24 mouse cellular contexts compared by ENCODE assay signal in the genomic region with DNA sequence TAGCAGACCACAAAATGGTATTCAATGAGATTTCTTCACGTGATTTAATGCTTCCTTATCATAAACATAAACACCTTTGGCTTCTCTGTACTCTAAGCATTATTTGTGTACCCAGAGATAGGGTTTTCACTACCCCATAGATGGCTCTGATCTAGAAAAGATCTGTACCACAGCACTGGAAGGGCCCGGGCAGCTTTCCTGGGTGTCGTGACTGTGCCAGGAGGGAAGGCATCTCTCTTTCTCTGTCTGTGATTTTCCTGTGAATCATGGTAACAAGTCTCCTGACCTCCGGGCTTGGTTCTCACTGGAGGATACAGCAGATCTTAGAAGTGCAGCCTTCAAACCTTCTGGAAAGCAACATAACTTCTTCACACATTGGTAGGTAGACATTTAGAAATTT.
DNase-seq lines count a peak whose midpoint lies in the region; ATAC-seq and TF ChIP-seq lines count a peak whose summit lies in the region.
"Had no signal": no experiment of that assay in that cellular context is flagged by ENCODE, and none has a peak within 500 bp of the region (broad histone marks: within the 10 kb centered on the region; RNA-seq: fewer than 3 reads in every experiment).

No protein-coding gene starts in this region.

- H3K27me3 ChIP-seq in cerebellum, adult 2 months (ENCODE audit: control insufficient read depth, insufficient read depth, low read length), result no peaks in the 10 kb centered on the region
- no peaks in the 10 kb centered on the region for H3K27me3 ChIP-seq in thymus, adult 2 months (ENCODE audit: control insufficient read depth, insufficient read depth, low read length)
- H3K27me3 ChIP-seq: embryonic facial prominence, embryonic 12.5 days; embryonic facial prominence, embryonic 15.5 days; heart, embryonic 12.5 days; heart, embryonic 15.5 days; hindbrain, embryonic 15.5 days; kidney, embryonic 15.5 days had no signal

- peak; percentile 47 to 58 for DNase-seq in cerebellum, adult 2 months
- peak; percentile 59 for DNase-seq in brain, adult 2 months (ENCODE audit: low read depth, low spot score)
- DNase-seq in cerebellum, adult 8-10 months, result peak; percentile 41
- DNase-seq in cerebellum, postnatal 25 days, result peak; percentile 44 to 59
- DNase-seq in left cerebral cortex, postnatal 4 days, result no peak
- no peak for DNase-seq in thymus, adult 2 months
- DNase-seq: adrenal gland, adult 2 months; adrenal gland, postnatal 14 days; forebrain, postnatal 0 days; gastrocnemius, postnatal 10 days; gastrocnemius, postnatal 36 days; heart, postnatal 10 days; heart, postnatal 36 days; kidney, adult 11 months; kidney, adult 8-10 months had no signal

- H3K4me1 ChIP-seq in cerebellum, adult 2 months (ENCODE audit: control insufficient read depth, insufficient read depth, low read length), result peaks cover 19% of the 10 kb centered on the region
- no peaks in the 10 kb centered on the region for H3K4me1 ChIP-seq in thymus, adult 2 months (replicated peaks; ENCODE audit: control insufficient read depth, insufficient read depth, low read length)
- H3K4me1 ChIP-seq: embryonic facial prominence, embryonic 12.5 days; embryonic facial prominence, embryonic 15.5 days; heart, embryonic 12.5 days; heart, embryonic 15.5 days; hindbrain, embryonic 15.5 days; kidney, embryonic 15.5 days had no signal

- TF ChIP-seq POLR2A in cerebellum, adult 2 months (IDR thresholded peaks at IDR 0.05; ENCODE audit: borderline replicate concordance, insufficient read depth, low read length), result no peak
- TF ChIP-seq POLR2A in thymus, adult 2 months (IDR thresholded peaks at IDR 0.05; ENCODE audit: control insufficient read depth, extremely low read depth, insufficient read depth, low read length, poor library complexity), result no peak

- ATAC-seq in cerebellum, adult (ENCODE audit: insufficient number of reproducible peaks, low FRiP score, low TSS enrichment), result no peak
- ATAC-seq: CD4-positive, CD25-positive, alpha-beta regulatory T cell, adult 4 months; forebrain, embryonic 14.5 days; forebrain, postnatal 0 days had no signal

- H3K27ac ChIP-seq in cerebellum, adult 2 months (ENCODE audit: insufficient read depth, low read length), result no peak overlapping the region
- H3K27ac ChIP-seq in thymus, adult 2 months (ENCODE audit: control insufficient read depth, insufficient read depth, low read length), result no peak overlapping the region
- H3K27ac ChIP-seq: embryonic facial prominence, embryonic 12.5 days; embryonic facial prominence, embryonic 15.5 days; heart, embryonic 15.5 days; hindbrain, embryonic 15.5 days; kidney, embryonic 15.5 days had no signal

- no peak overlapping the region for H3K4me3 ChIP-seq in cerebellum, adult 2 months (replicated peaks; ENCODE audit: insufficient read depth, low read depth, low read length)
- no peak overlapping the region for H3K4me3 ChIP-seq in thymus, adult 2 months (ENCODE audit: control insufficient read depth, insufficient read depth, low read length)
- H3K4me3 ChIP-seq: embryonic facial prominence, embryonic 12.5 days; embryonic facial prominence, embryonic 15.5 days; heart, embryonic 12.5 days; heart, embryonic 15.5 days; hindbrain, embryonic 15.5 days; kidney, embryonic 15.5 days had no signal

- 47% methylated on average over 4 of the region's 4 CpGs for WGBS in cerebellum, adult 2 months
- WGBS in thymus, adult 2 months, result 92% methylated on average over 4 of the region's 4 CpGs

- no peak for TF ChIP-seq CTCF in cerebellum, adult 2 months (IDR thresholded peaks at IDR 0.05; ENCODE audit: borderline replicate concordance, insufficient read depth, low read depth, low read length)
- TF ChIP-seq CTCF in thymus, adult 2 months (IDR thresholded peaks at IDR 0.05; ENCODE audit: borderline replicate concordance, control insufficient read depth, extremely low read depth, insufficient read depth, low read length, poor library complexity), result no peak

- intact Hi-C loops in left cerebral cortex, postnatal 4 days (cut with DNase I), result no loop called here

- no peaks in the 10 kb centered on the region for H3K36me3 ChIP-seq in thymus, adult 2 months (ENCODE audit: control insufficient read depth, insufficient read depth, low read length)
- H3K36me3 ChIP-seq: embryonic facial prominence, embryonic 12.5 days; embryonic facial prominence, embryonic 15.5 days; heart, embryonic 12.5 days; heart, embryonic 15.5 days; hindbrain, embryonic 15.5 days; kidney, embryonic 15.5 days had no signal

Comparison
In these comparisons a context has a peak if more than half of its experiments do, and no peak if none do; other contexts are left out.
1. DNase-seq: peak in cerebellum, adult 2 months (2 of 2), brain, adult 2 months (single experiment), cerebellum, adult 8-10 months (single experiment) and cerebellum, postnatal 25 days (2 of 2); none in left cerebral cortex, postnatal 4 days (single experiment) and thymus, adult 2 months (single experiment).